Mouse (Mus musculus) myocyte (in vitro differentiated cells): ENCODE results near the gene Pkdcc. TPM values are rescaled to one million over a fixed set of nuclear protein-coding genes. Genes with fewer than 3 reads are reported as not detected.

Experiments
- H3K27me3 ChIP-seq: one replicate; pipeline ENCODE4 v1.6.1; 2011; ENCODE audit not compliant: control insufficient read depth, insufficient read depth, insufficient read length
- H3K36me3 ChIP-seq: one replicate; pipeline ENCODE4 v1.6.1; 2011; ENCODE audit not compliant: control insufficient read depth, insufficient read depth
- H3K4me2 ChIP-seq: one replicate; pipeline ENCODE4 v1.6.1; 2011; ENCODE audit warnings: low read depth, control low read depth
- H3K4me3 ChIP-seq: one replicate; pipeline ENCODE4 v1.5.1; 2011; ENCODE audit warnings: mild to moderate bottlenecking, control low read depth, moderate library complexity
- H3K79me2 ChIP-seq: one replicate; pipeline ENCODE4 v1.6.1; 2011; ENCODE audit not compliant: control insufficient read depth, insufficient read depth
- H3ac ChIP-seq: one replicate; pipeline ENCODE4 v1.6.1; 2011; ENCODE audit not compliant: control insufficient read depth, insufficient read length
- CEBPB ChIP-seq: IDR thresholded peaks from 2 replicates; pipeline ENCODE4 v1.6.1; 2011; ENCODE audit warnings: mild to moderate bottlenecking, moderate library complexity; ENCODE audit not compliant: poor library complexity, insufficient read depth, severe bottlenecking
- E2F4 ChIP-seq: IDR thresholded peaks from one replicate; pipeline ENCODE4 v1.6.1; 2011; ENCODE audit warnings: mild to moderate bottlenecking, control low read depth, moderate library complexity; ENCODE audit not compliant: insufficient read depth
- MAX ChIP-seq: IDR thresholded peaks from one replicate; pipeline ENCODE4 v1.6.1; 2011; ENCODE audit warnings: low read depth, mild to moderate bottlenecking, control low read depth
- MYOD1 ChIP-seq, 3 experiments: IDR thresholded peaks; one replicate each; pipeline ENCODE4 v1.6.1; 2011; ENCODE audit warnings: control low read depth in 2 of 3, low read depth in 2 of 3, mild to moderate bottlenecking in 2 of 3, moderate library complexity in 1 of 3; ENCODE audit not compliant: insufficient read length in 2 of 3, control insufficient read depth in 1 of 3
- MYOG ChIP-seq, 3 experiments: IDR thresholded peaks; one replicate each; pipeline ENCODE4 v1.6.1; 2011; ENCODE audit warnings: control low read depth in 2 of 3, low read depth in 2 of 3, mild to moderate bottlenecking in 2 of 3; ENCODE audit not compliant: insufficient read length in 2 of 3, control insufficient read depth in 1 of 3, insufficient read depth in 1 of 3
- POLR2A ChIP-seq: IDR thresholded peaks from one replicate; pipeline ENCODE4 v1.6.1; 2011; ENCODE audit warnings: low read depth, mild to moderate bottlenecking, control low read depth, moderate library complexity; ENCODE audit not compliant: insufficient read length
- POLR2AphosphoS2 ChIP-seq: IDR thresholded peaks from one replicate; pipeline ENCODE4 v1.6.1; 2011; ENCODE audit warnings: low read depth, control low read depth; ENCODE audit not compliant: insufficient read length
- REST ChIP-seq: IDR thresholded peaks from one replicate; pipeline ENCODE4 v1.6.1; 2011; ENCODE audit warnings: mild to moderate bottlenecking, control low read depth, moderate library complexity; ENCODE audit not compliant: insufficient read depth, insufficient read length
- SRF ChIP-seq: IDR thresholded peaks from one replicate; pipeline ENCODE4 v1.6.1; 2011; ENCODE audit warnings: low read depth; ENCODE audit not compliant: control insufficient read depth, insufficient read length
- TCF12 ChIP-seq: IDR thresholded peaks from one replicate; pipeline ENCODE4 v1.6.1; 2011; ENCODE audit warnings: mild to moderate bottlenecking, control low read depth; ENCODE audit not compliant: poor library complexity, insufficient read depth, severe bottlenecking
- TCF3 ChIP-seq: IDR thresholded peaks from one replicate; pipeline ENCODE4 v1.6.1; 2011; ENCODE audit warnings: low read depth, control low read depth; ENCODE audit not compliant: insufficient read length
- USF1 ChIP-seq: IDR thresholded peaks from one replicate; pipeline ENCODE4 v1.6.1; 2011; ENCODE audit warnings: low read depth, mild to moderate bottlenecking, control low read depth, moderate library complexity
- polyA plus RNA-seq: library from polyadenylated mRNA; unstranded; fragments of >200 nt; fragmentation: generic; extraction: Trizol; gene quantifications from one replicate; pipeline ENCODE4 v1.2.1, GENCODE M21; 2012; ENCODE audit warnings: missing spikeins

The Pkdcc gene
- polyA plus RNA-seq, 1 experiment, result 14.1 TPM

DNA sequence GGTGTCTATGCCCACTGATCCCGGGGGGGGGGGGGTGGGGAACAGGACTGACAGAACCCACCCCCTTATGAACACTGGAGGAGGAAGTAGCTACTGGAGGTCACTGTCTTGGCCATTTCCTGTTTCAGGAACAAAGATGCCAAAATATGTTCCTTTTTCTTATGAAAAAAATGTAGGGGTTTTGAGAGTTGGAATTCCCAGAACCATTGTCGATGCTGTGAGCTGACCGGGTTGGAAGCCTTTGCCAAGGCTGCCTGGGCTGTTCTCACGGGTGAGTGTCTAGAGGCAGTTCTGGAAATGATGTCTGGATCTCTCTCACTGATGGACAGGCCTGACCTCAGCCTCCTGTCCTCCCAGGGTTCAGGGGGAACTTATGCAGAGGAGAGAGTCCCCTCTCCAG is 59.0 kb downstream of the Pkdcc start:
- H3K79me2 ChIP-seq, result no peaks in the 10 kb centered on the region
- no peak overlapping the region for H3ac ChIP-seq
- TF ChIP-seq MAX (no peak), MYOG (IDR thresholded peaks at IDR 0.05; ENCODE audit: control insufficient read depth in 1 of 3, insufficient read depth in 1 of 3, insufficient read length in 2 of 3, low read depth in 2 of 3) (no peak), REST (no peak), CEBPB (no peak), SRF (no peak), TCF3 (no peak), POLR2A (no peak), USF1 (no peak), TCF12 (no peak), POLR2AphosphoS2 (no peak), MYOD1 (IDR thresholded peaks at IDR 0.05; ENCODE audit: control insufficient read depth in 1 of 3, insufficient read length in 2 of 3, low read depth in 2 of 3) (no peak), E2F4 (no peak)
- no peaks in the 10 kb centered on the region for H3K36me3 ChIP-seq
- no peaks in the 10 kb centered on the region for H3K27me3 ChIP-seq
- no peak overlapping the region for H3K4me2 ChIP-seq
- no peak overlapping the region for H3K4me3 ChIP-seq

Other genes with a start within 250 kb of the Pkdcc start
- gene Eml4, start 135.6 kb downstream of the Pkdcc start, polyA plus RNA-seq, result 4.2 TPM